Mouse (Mus musculus) forebrain, embryonic 12.5 days (tissue): ENCODE measurements around the gene Ak4. TPM values are rescaled to one million over a fixed set of nuclear protein-coding genes. Genes with fewer than 3 reads are reported as not detected.

Source experiments
- ATAC-seq: fragments of 200-750 bp; cut with Nextera tagmentation; 2 replicates; pipeline ENCODE4 v1.8.0; 2017; ENCODE audit warnings: moderate TSS enrichment; ENCODE audit not compliant: low FRiP score
- H3K27ac ChIP-seq: fragments of 300-500 bp; sonication (generic); 2 replicates; pipeline ENCODE4 v1.5.1; 2016; ENCODE audit warnings: mild to moderate bottlenecking
- H3K27me3 ChIP-seq: fragments of 300-500 bp; sonication (generic); 2 replicates; pipeline ENCODE4 v1.6.1; 2016; ENCODE audit warnings: mild to moderate bottlenecking
- H3K36me3 ChIP-seq: fragments of 300-500 bp; sonication (generic); replicated peaks from 2 replicates; pipeline ENCODE4 v1.6.1; 2016; ENCODE audit warnings: mild to moderate bottlenecking
- H3K4me1 ChIP-seq: fragments of 300-500 bp; sonication (generic); 2 replicates; pipeline ENCODE4 v1.6.1; 2016
- H3K4me2 ChIP-seq: fragments of 300-500 bp; sonication (generic); 2 replicates; pipeline ENCODE4 v1.6.1; 2016; ENCODE audit warnings: mild to moderate bottlenecking, moderate library complexity
- H3K4me3 ChIP-seq: fragments of 300-500 bp; sonication (generic); replicated peaks from 2 replicates; pipeline ENCODE4 v1.5.1; 2016; ENCODE audit warnings: mild to moderate bottlenecking
- H3K9ac ChIP-seq: fragments of 300-500 bp; sonication (generic); 2 replicates; pipeline ENCODE4 v1.6.1; 2016; ENCODE audit warnings: mild to moderate bottlenecking
- H3K9me3 ChIP-seq: fragments of 300-500 bp; sonication (generic); 2 replicates; pipeline ENCODE4 v1.6.1; 2016
- WGBS: fragments of 180-500 bp; shearing (Covaris S2); methylation state at CpG from one replicate; pipeline ENCODE4 v1.1.7; 2016; 5-methylcytosine and 5-hydroxymethylcytosine counted together
- polyA plus RNA-seq: library from polyadenylated mRNA; unstranded; fragments of >200 nt; fragmentation: Nextera tagmentation; extraction: Ambion mirVana; gene quantifications from 2 replicates; pipeline ENCODE4 v1.2.1, GENCODE M21; 2016

The Ak4 gene
- polyA plus RNA-seq, 1 experiment from 2014 or later, result 17.8 TPM

- WGBS, result 3% methylated on average over 30 of the region's 30 CpGs
- ATAC-seq, result peak; percentile 75
- Histone ChIP-seq H3K9ac (peak overlapping the region; percentile 58), H3K4me3 (peak overlapping the region; percentile 43), H3K4me1 (peaks cover 18% of the 10 kb centered on the region), H3K4me2 (peak overlapping the region; percentile 89), H3K9me3 (no peaks in the 10 kb centered on the region), H3K27me3 (peaks cover 23% of the 10 kb centered on the region), H3K36me3 (no peaks in the 10 kb centered on the region), H3K27ac (peak overlapping the region; percentile 0; the same call in 1 of the 2 replicates)
Measured at GRCm38 (mm10) chr4:101508851-101509577, 89.9 kb downstream of the Ak4 start.

GRCm38 (mm10) chr4:101510111-101510903 lies 91.2 kb downstream of the Ak4 start:
- WGBS, result 85% methylated on average over 8 of the region's 8 CpGs
- H3K4me2 ChIP-seq, result no peak overlapping the region
- H3K4me1 ChIP-seq, result peaks cover 10% of the 10 kb centered on the region
- H3K4me3 ChIP-seq, result no peak overlapping the region
- no peaks in the 10 kb centered on the region for H3K9me3 ChIP-seq
- H3K27ac ChIP-seq, result no peak overlapping the region
- ATAC-seq, result no peak
- H3K36me3 ChIP-seq, result no peaks in the 10 kb centered on the region
- peaks cover 22% of the 10 kb centered on the region for H3K27me3 ChIP-seq
- no peak overlapping the region for H3K9ac ChIP-seq

- Histone ChIP-seq H3K9me3 (no peaks in the 10 kb centered on the region), H3K4me1 (peaks cover 10% of the 10 kb centered on the region), H3K4me3 (no peak overlapping the region), H3K9ac (no peak overlapping the region), H3K27ac (no peak overlapping the region), H3K27me3 (peaks cover 17% of the 10 kb centered on the region), H3K36me3 (no peaks in the 10 kb centered on the region), H3K4me2 (no peak overlapping the region)
- WGBS, result 80% methylated on average over 5 of the region's 5 CpGs
- no peak for ATAC-seq
Measured at GRCm38 (mm10) chr4:101510904-101511210, 91.8 kb downstream of the Ak4 start.

GRCm38 (mm10) chr4:101511768-101512521 lies 92.9 kb downstream of the Ak4 start:
- Histone ChIP-seq H3K27me3 (peaks cover 14% of the 10 kb centered on the region; the same call in 1 of the 2 replicates), H3K4me1 (peaks cover 10% of the 10 kb centered on the region), H3K4me2 (no peak overlapping the region), H3K4me3 (no peak overlapping the region), H3K36me3 (no peaks in the 10 kb centered on the region), H3K9ac (no peak overlapping the region), H3K9me3 (no peaks in the 10 kb centered on the region), H3K27ac (no peak overlapping the region)
- WGBS, result 88% methylated on average over 5 of the region's 5 CpGs
- no peak for ATAC-seq

- 88% methylated on average over 3 of the region's 3 CpGs for WGBS
- Histone ChIP-seq H3K9ac (no peak overlapping the region), H3K27me3 (0 out of 2 replicates have a peak, but pooled peaks cover 8% of the 10 kb centered on the region), H3K9me3 (no peaks in the 10 kb centered on the region), H3K4me1 (peaks cover 10% of the 10 kb centered on the region), H3K27ac (no peak overlapping the region), H3K4me3 (no peak overlapping the region), H3K36me3 (no peaks in the 10 kb centered on the region), H3K4me2 (no peak overlapping the region)
- no peak for ATAC-seq
Measured at GRCm38 (mm10) chr4:101513251-101513650, 94.2 kb downstream of the Ak4 start.

- Histone ChIP-seq H3K9ac (no peak overlapping the region), H3K27ac (no peak overlapping the region), H3K4me3 (no peak overlapping the region), H3K4me1 (no peaks in the 10 kb centered on the region), H3K36me3 (no peaks in the 10 kb centered on the region), H3K27me3 (no peaks in the 10 kb centered on the region), H3K9me3 (no peaks in the 10 kb centered on the region), H3K4me2 (no peak overlapping the region)
- 94% methylated on average over 14 of the region's 14 CpGs for WGBS
- ATAC-seq, result no peak
Measured at GRCm38 (mm10) chr4:101515853-101516252, 96.8 kb downstream of the Ak4 start.

Other genes with a start within 250 kb of the Ak4 start
- gene Jak1, start 154.0 kb upstream of the Ak4 start, polyA plus RNA-seq, result 44.9 and 46.0 TPM in 2 replicates
- gene Dnajc6, start 77.4 kb downstream of the Ak4 start, polyA plus RNA-seq, result 8.7 and 11.0 TPM in 2 replicates
- 62.8 and 63.9 TPM in 2 replicates for gene Leprot, start 228.4 kb downstream of the Ak4 start, polyA plus RNA-seq